Mouse (Mus musculus) spleen, postnatal 10 days (tissue): Measurements from ENCODE around the gene Tbpl1.

Source experiments
- DNase-seq, 2 experiments: peaks; one replicate each; pipeline ENCODE4 v3.0.0; 2021 to 2022; ENCODE audit warnings: low spot score in 2 of 2

Tbpl1 gene

DNA sequence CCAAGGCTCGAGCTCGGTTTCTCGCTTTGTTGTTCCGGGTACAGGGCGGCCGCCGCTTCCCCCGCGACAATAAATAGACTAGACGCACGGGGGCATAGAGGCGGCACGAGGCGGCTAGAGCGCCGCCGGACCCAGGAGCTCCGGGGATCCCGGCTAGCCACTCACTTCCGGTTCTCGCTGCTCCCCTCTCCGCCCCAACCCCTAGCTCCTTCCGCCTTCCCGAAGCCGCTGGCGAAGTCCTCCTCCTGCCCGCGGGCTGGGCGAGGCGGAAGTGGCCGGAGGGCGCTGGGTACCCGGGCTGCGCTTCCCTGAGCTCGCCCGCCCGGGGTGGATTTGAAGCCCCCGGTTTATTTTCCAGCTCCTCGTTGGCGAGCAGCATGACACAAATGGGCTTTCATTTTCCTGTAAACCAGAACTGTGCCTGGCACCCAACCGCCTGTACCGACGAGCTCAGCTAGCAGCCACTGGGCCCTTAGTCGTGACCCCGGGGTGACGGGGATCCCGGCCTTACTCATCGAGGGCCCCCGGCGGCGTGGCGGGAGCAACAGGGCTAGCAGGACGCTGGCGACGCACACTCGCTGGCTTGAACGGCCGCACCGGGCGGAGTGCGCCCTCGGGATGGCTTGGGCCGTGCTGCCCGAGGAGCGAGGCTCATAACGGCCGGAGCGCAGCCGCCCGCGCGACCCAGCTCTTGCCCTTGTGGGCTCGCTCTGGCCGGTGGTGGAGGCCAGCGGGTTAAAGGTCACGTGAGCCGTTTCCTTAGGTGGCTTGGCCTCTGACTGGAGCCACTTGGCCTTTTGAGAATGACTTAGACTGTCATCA lies at the start of gene Tbpl1:
Gene Tbpl1 (minus strand): TSS at position 667 of the 822 bp plus-strand sequence.
- peak; percentile 89 to 96 for DNase-seq

DNA sequence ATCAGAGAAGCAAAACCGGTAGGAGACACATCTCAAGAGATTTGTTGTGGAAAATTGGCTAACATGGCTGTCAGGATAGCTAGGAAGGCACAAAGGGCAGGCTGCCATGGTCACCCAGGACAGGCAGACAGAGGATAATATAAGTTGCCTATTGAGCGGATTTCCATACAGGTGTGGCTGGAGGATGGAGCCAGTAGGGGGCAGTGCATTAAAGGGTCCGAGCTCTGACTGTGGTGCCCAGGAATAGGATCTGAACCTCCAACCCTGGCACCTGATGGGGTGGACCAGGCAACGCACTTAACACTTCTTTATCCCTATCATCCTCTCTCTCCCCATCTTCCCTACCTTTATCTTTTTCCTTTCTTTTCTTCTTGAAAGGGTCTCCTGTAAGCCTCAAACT lies 49.7 kb upstream of the Tbpl1 start:
- DNase-seq, result peak in 1 of 2 experiments; percentile 19

DNA sequence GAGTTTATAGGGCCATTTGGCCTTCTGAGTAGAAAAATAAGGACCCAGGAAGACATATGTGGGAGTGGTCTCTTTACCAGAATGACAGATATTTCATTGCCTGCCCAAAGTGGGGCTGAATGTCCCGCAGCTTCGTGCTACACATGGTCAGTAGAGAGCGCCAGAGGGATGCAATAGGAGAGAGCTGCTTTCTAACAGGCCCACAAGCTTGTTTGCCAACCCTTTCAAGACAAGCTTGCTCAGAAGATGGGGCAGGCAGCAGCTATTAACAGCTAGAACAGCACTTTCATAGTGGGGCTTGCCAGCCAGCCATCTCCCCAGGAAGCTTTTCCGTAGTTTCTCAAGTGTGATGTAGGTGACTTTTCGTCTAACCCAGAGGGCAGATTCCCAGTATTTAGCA lies 46.2 kb upstream of the Tbpl1 start:
- DNase-seq, result no peak

DNA sequence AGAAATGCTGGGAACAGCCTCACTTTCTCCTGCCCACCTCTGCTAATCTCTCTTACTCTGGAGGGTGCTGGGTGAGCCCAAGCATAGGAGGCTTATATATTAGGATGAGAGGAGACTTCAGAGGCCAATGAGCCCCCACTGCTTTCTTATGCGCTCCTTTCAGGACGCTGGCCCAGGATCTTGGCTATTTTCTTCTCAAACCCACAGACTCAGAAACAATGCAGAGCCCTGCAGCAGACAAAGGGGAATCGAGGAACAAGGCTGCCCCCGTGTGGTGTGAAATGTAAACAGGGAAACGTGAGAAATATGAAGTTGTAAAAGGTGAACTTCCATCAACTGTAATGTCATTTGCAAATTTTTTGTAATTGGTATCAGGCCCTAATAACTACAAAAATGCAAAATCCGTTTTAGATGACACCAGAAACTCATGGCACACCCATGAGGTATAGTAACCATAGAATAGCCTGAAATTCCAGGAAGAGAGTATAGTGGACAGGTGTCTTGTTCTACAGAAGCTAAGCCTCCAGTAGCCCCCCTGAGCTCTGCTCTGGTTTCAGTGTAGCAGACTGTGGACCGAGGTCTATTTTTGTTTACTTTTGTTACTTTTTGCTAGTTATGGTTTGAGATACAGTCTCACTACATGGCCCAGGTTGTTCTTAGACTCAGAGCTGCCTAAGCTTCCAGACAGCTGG lies 44.4 kb upstream of the Tbpl1 start:
- DNase-seq, result peak in 1 of 2 experiments; percentile 28

DNA sequence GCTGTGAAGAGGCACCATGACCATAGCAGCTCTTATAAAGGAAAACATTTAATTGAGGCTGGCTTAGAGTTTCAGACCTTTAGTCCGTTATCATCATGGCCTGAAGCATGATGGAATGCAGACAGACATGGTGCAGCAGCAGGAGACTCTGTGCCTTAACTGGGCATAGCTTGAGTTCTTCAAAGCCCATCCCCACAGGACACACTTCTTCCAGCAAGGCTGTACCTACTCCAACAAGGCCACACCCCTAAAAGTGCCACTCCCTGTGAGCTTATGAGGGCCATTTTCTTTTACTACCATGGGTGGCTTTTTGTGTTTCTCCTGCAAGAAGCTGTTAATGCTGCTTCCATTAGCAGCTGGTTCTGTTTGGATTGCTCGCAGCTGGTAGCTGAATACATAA lies 43.7 kb upstream of the Tbpl1 start:
- no peak for DNase-seq

DNA sequence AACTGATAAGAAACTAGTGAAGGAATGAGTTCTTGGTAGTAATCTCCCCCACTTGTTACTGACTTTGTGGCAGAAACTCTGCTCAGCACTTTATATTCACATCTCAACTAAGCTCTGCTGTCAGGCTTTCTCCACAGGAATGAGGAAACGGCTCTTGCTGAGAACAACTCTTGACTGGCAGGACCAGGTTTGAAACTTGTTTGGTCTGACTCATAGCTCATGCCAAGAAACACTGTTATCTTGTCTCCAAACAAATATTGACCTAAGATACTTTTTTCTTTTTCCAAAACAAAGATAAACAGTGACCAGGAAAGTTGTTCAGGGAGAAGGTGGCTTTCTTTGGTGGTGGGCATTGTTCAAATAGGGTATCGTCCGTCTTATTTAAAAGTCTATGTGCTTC lies 42.9 kb upstream of the Tbpl1 start:
- DNase-seq, result no peak

DNA sequence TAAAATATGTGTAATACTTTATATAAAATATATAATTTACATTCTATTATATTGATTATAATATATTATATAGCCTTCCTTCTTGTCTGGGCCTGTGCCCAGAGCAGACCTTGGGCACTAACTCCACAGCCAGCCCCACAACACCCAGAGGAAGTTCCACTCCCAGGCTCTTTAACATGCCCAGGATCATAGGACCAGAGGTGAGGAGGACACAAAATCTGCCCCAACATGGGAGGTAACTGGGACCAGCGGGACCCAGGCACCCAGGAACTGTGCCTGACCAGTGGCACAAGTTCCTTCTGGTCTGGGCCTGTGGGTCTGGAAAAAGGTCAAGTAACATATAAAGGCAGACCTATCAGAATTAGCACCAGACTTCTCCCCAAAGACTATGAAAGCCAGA lies 22.5 kb upstream of the Tbpl1 start:
- no peak for DNase-seq

DNA sequence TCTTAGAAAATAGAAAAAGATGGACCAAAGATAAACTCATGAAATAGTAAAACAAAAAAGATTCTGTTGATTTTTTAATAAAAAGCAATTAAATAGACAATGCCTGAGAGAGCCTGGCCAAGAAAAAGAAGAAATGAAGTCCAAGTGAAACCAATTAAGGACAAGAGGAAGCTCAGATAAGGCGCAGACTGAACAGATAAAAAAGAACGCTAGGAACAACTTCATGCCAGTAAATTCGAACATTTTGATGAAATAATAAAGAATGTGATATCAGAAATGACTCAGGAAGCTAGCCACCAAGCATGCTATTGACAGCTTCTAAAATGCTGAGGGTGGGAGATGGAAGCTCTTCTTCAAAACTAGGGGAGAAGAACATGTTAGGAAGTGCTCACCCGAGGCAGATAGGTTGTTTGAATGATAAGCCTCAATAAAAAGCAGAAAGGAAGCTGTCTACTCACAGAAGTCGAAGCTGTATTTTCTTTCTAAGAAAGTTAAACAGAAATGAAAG lies 19.5 kb upstream of the Tbpl1 start:
- no peak for DNase-seq

DNA sequence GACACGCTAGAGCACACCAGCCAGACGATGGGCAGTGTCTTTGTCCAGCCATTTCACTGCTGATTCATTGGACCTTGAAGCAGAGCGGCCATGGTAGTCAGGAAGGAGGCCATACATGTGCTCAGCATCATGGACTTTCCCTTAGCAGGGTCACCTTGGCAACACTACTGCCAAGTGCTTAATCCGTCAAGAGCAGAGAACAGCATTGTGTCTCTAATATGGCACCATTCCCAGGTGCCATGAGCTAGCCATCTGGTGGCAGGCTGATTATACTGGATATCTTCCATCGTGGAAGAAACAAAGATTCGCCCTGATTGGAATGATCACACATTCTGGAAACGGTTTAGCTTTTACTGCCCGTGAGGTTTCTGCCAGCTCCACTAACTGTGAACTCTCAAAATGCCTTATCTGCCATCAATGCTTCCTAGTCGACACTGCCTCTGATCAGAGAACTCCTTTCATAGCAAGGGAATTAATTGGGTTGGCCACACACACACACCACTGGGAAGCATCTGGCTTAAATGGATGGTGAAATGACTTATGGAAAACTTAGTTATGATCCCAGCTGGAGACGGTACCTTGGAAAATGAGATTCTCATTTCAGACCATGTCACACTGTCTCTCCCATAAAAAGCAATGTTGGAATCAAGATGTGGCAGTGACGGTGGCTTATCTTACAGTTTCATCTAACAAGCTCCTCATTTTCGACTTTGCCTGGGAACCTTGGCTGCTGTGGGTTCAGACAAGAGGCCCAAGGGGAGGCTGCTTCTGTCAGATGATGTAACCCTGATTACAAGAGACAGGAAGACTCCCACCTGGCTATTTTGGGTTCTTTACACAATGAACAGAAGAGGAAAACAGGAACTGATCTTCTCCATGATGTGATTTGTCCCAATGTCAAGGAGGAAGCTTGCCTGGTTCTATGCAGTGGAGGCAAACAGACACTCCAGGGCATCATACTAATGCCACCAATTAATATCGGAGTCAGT lies 14.9 kb upstream of the Tbpl1 start:
- no peak for DNase-seq

DNA sequence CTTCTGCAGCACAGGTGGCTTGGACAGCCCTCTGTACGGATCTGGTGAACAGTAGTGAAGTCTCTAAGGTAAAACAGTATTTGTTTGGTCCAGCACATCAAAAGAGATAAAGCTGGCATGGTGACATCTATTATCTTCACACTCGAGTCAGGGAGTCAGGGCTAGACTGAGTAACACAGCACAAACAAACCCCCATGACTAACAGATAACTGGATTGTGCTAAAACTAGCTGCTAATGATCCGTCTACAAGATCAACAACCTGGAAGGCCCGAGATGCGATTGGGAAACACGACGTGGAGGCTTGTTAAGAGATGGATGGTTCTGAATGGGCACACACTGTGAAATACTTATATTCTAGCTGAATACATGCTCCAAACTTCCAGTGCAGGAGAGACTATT lies 14.2 kb upstream of the Tbpl1 start:
- DNase-seq, result no peak

DNA sequence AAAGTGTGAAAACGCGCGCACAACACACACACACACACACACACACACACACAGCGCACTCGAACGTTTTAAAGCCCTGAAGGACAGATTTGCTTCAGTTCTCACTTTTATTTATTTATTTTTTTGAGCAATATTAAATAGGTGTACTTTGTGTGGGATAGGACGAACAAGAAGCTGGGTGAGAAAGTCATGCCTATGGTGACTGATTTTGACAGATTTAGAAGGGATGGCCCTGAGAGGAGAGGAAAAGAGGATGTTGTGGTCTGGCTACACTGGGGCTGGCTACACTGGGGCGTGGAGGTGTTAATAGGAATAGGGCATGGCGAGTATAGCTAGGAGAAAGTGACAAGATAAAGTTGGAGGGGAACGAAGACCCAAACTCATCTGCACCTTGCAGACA lies 443 bp upstream of the Tbpl1 start:
- DNase-seq, result no peak

DNA sequence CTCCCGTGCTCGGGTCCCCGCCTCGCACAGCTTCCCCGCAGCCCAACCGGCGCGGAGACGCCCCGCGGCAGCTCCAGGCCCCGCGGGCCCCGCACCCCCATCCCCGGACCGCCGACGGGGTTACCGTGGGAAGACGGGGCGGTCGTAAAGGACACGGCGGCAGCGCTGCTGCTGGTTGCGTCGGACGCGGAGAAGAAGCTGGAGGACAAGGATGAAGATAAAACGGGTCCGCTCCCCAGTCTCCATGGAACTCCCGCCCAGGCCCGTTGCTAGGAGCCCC lies 806 bp downstream of the Tbpl1 start:
- no peak for DNase-seq

DNA sequence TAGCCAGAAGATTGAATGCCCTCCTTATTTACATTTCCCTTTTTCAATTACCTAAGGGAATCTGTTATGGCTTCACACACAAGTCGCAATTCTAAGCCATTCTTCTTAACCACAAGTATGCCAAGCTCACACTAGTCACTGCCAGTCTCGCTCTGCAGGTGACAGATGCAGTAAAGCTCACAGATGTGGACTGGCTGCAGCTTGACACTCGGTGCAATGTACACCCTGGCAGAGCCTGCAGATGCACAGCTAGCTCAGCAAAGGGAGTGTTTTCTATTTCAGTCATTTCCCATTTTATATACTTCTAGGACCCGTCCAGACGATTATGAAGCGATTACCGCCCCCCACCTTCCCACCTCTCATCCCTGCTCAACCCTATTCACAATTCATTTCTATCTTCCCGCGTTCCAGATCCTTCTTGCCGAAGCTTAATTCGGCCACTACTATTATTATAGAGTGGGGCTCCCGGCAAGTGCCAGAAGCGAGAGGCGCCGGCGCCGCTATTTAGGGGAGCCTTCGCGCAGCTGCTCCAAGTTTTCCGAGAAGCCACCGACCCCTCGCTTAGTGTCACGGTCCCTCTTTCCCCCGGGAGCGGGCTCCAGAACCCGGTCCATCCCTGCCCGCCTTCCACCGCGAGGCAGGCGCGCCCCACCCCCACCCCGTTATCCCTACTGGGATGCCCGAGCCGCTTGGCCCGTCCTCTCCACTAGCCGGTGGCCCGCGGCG lies 1.3 kb downstream of the Tbpl1 start:
- peak in 1 of 2 experiments; percentile 23 for DNase-seq

DNA sequence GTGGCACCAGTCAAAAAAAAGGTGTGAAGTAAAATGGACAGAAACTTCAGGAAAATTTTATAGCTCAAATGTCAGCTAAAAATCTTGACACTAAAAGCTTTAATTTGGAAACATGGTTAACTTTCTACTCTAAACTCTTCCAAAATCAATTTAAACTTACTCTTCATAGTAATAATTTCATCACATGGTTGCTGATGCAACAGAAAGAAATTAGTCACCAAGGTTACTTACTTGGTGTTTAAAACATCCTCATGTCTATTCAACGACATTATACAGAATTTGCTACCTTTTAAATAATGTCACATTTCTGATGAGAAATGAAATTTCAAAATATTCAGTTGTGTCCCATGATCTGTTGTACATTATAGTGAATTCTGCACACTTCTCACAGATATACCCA lies 3.5 kb downstream of the Tbpl1 start:
- no peak for DNase-seq

DNA sequence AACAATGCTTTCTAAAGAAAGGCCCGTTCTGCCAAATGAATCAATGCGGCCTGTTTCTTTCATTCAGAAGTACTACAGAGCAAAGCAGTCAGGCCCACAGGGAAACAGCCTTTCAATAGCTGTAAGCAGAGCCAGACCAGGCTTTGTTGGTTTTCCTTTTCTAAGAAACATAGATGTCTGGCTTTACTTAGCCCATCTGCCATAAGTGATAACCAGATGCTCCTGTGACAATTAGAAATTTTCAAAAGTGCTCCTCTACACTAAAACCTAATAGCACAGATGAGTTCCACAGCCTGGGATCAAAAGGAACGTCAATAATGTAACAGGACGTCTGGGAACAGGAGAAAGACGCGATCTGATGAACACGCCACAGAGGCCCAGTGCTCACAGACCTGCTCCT lies 5.4 kb downstream of the Tbpl1 start:
- DNase-seq, result no peak

DNA sequence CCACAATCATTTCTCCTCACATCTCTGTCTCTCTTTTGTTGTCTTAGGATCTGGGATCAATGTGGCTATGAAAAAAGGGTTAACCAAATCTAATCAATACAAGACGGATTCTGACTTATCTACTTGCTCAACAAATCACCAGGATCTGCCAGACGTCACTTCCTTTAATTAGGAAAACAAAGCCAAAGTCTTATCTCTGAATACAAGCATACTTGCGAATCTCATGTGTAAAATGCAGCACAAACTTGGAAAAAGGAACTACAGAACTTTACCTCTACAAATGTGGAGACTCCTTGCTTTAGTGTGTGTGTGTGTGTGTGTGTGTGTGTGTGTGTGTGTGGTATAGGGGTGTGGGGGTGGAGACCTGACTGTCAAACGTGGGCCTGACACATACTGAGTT lies 6.6 kb downstream of the Tbpl1 start:
- DNase-seq, result no peak

DNA sequence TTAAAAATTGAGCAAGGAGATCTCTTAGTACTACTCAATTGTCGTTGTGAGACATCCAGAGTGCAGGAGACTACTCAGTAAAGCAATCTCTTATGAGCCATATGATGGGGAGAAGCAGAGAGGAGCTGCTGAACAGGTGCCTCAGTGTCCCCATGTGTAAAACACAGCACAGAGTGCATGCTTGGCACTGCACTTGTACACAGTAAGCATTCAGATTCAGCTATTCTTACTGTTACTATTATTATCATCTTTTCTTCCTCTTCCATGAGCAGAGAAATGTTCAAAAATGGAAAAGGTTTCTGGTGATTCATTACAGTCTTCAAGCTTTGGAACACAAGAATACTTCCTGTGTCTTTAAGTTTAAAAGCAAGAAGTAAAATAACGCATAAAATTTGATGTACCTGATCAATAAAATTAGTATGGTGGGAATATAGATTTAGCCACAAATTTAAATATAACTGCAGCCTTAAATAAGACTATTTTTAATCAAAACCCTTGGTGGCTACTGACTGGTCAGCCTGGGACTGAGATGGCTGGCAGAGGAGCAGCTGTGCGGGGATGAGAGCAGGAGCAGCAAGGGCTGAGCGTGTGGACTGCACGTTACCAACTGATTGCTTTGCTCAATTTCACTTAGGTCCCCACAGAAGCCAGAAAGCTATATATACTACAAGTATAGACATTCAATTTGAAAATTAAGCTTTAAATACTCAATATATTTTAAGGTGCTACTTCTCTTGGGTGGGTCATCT lies 10.8 kb downstream of the Tbpl1 start:
- no peak for DNase-seq

DNA sequence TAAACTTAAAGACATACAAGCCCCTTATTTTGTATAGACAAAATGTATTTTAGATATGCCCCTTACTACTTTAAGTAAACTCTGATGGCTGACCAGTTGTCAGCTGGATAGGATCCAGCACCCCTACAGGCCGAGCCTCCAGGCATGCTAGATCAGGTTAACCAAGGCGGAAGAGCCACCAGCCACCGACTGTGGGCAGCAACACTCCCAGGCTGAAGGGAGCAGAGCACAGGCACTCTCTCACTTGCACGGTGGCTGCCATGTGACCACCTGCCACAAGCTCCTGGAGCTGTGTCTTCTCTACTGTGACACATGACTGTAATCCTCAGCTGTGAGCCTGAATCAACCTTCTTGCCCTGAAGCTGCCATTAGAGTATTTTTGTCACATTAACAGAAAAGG lies 13.3 kb downstream of the Tbpl1 start:
- no peak for DNase-seq

DNA sequence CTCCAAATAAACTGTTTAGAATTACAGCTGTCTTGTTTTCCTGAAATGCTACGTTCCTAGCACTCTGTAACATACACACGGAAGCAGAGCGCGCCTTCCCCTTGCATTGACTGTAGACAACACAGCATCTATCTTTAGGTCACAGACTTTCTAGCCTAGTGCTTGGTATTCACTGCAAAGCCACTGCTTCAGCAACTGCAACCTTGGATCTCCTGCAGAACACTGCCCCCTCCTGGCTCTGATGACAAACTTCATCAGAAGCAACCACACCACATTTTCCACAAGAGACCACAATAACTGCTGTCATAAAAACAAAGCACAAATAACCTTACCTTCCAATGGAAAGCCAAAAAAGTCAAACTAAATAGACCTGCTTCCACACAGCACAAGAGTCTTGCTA lies 17.2 kb downstream of the Tbpl1 start:
- DNase-seq, result peak in 1 of 2 experiments; percentile 61

DNA sequence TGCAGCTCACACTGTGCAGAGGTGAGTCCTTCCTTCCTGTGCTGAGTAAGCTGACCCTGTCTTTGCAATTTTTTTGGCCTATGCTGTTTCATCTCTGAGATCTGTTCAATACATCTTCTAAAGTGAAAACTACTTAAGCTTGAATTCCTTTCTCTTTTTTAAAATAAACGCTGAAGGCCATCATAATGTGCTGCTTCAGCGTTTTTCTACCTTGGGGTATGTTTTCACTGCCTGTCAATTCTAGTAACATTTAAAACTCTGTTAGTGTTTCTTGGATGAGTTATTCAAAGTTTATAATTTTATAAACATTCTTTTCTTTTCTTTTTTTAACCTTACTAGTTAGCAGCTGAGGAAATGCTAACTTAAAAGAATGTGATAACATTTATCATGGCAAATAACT lies 18.8 kb downstream of the Tbpl1 start:
- no peak for DNase-seq
